Comparison of ENCODE assay signal across 9 mouse cellular contexts in genomic region chr5:33431173-33432005, GRCm38 (mm10). TPM values are rescaled to one million over a fixed set of nuclear protein-coding genes. Genes with fewer than 3 reads are reported as not detected.
A peak's percentile ranks its signal among the peaks of the same experiment; 100 is the strongest.
DNase-seq lines count a peak whose midpoint lies in the region; ATAC-seq lines count a peak whose summit lies in the region.
"Had no signal": no experiment of that assay in that cellular context is flagged by ENCODE, and none has a peak within 500 bp of the region (broad histone marks: within the 10 kb centered on the region; RNA-seq: fewer than 3 reads in every experiment).

No protein-coding gene starts in this region.

- ATAC-seq in kidney, embryonic 15.5 days (replicated peaks; ENCODE audit: low FRiP score), result no peak
- ATAC-seq in embryonic facial prominence, embryonic 12.5 days (ENCODE audit: insufficient number of reproducible peaks, insufficient read depth, low FRiP score, low TSS enrichment), result no peak
- ATAC-seq in intestine, embryonic 14.5 days (replicated peaks; ENCODE audit: low FRiP score, low TSS enrichment, low read depth), result no peak
- ATAC-seq in neural tube, embryonic 13.5 days (ENCODE audit: low read depth), result no peak
- ATAC-seq: Patski had no signal

- peaks cover 48% of the 10 kb centered on the region for H3K4me1 ChIP-seq in kidney, embryonic 15.5 days
- H3K4me1 ChIP-seq in embryonic facial prominence, embryonic 12.5 days, result peaks cover 29% of the 10 kb centered on the region
- H3K4me1 ChIP-seq in intestine, embryonic 14.5 days (replicated peaks; ENCODE audit: control insufficient read depth, insufficient read depth, low read length), result peaks cover 9% of the 10 kb centered on the region; the same call in 1 of the 2 replicates
- peaks cover 36% of the 10 kb centered on the region for H3K4me1 ChIP-seq in neural tube, embryonic 13.5 days (replicated peaks)

- no peak for DNase-seq in kidney, adult 8-10 months
- DNase-seq in intestine, embryonic 14.5 days (ENCODE audit: low spot score), result peak; percentile 67
- DNase-seq in c-Kit-positive CD71-positive TER-119-positive erythroid progenitor cells, embryonic 14.5 days (ENCODE audit: low spot score), result no peak
- no peak for DNase-seq in layer of hippocampus, adult 11-12 months (ENCODE audit: low spot score)
- no peak for DNase-seq in spleen, postnatal 36 days (ENCODE audit: low spot score in 2 of 2)

- H3K27ac ChIP-seq in kidney, embryonic 15.5 days, result no peak overlapping the region
- no peak overlapping the region for H3K27ac ChIP-seq in embryonic facial prominence, embryonic 12.5 days
- H3K27ac ChIP-seq in intestine, embryonic 14.5 days (ENCODE audit: low read depth), result no peak overlapping the region
- H3K27ac ChIP-seq in neural tube, embryonic 13.5 days (replicated peaks), result no peak overlapping the region; the same call in 1 of the 2 replicates

- H3K9ac ChIP-seq in kidney, embryonic 15.5 days, result no peak overlapping the region
- H3K9ac ChIP-seq in embryonic facial prominence, embryonic 12.5 days, result no peak overlapping the region
- no peak overlapping the region for H3K9ac ChIP-seq in intestine, embryonic 14.5 days (ENCODE audit: low read length)
- peak overlapping the region; percentile 38; the same call in 1 of the 2 replicates for H3K9ac ChIP-seq in neural tube, embryonic 13.5 days

- peak overlapping the region; percentile 50 for H3K4me2 ChIP-seq in kidney, embryonic 15.5 days
- H3K4me2 ChIP-seq in embryonic facial prominence, embryonic 12.5 days (replicated peaks), result peak overlapping the region; percentile 42
- peak overlapping the region; percentile 34 for H3K4me2 ChIP-seq in intestine, embryonic 14.5 days (ENCODE audit: low read length)
- peak overlapping the region; percentile 44 for H3K4me2 ChIP-seq in neural tube, embryonic 13.5 days

- H3K4me3 ChIP-seq in kidney, embryonic 15.5 days (replicated peaks), result peak overlapping the region; percentile 29
- H3K4me3 ChIP-seq in embryonic facial prominence, embryonic 12.5 days, result peak overlapping the region; percentile 20
- H3K4me3 ChIP-seq in intestine, embryonic 14.5 days (ENCODE audit: low read depth, low read length), result peak overlapping the region; percentile 15; the same call in 1 of the 2 replicates
- peak overlapping the region; percentile 26 for H3K4me3 ChIP-seq in neural tube, embryonic 13.5 days

- under 1% methylated on average over 77 of the region's 77 CpGs for WGBS in kidney, embryonic 15.5 days
- under 1% methylated on average over 69 of the region's 77 CpGs for WGBS in embryonic facial prominence, embryonic 12.5 days
- WGBS in intestine, embryonic 14.5 days, result under 1% methylated on average over 64 of the region's 77 CpGs
- WGBS in neural tube, embryonic 13.5 days, result under 1% methylated on average over 74 of the region's 77 CpGs

- H3K36me3 ChIP-seq in kidney, embryonic 15.5 days, result no peaks in the 10 kb centered on the region
- no peaks in the 10 kb centered on the region for H3K36me3 ChIP-seq in embryonic facial prominence, embryonic 12.5 days
- no peaks in the 10 kb centered on the region for H3K36me3 ChIP-seq in intestine, embryonic 14.5 days (ENCODE audit: control insufficient read depth, insufficient read depth, low read length)
- H3K36me3 ChIP-seq in neural tube, embryonic 13.5 days, result no peaks in the 10 kb centered on the region

- no peaks in the 10 kb centered on the region for H3K9me3 ChIP-seq in kidney, embryonic 15.5 days (replicated peaks)
- H3K9me3 ChIP-seq in embryonic facial prominence, embryonic 12.5 days, result 0 out of 2 replicates have a peak, but pooled peaks cover 3% of the 10 kb centered on the region
- no peaks in the 10 kb centered on the region for H3K9me3 ChIP-seq in intestine, embryonic 14.5 days (ENCODE audit: control insufficient read depth, low read length)
- H3K9me3 ChIP-seq in neural tube, embryonic 13.5 days, result no peaks in the 10 kb centered on the region

- peaks cover 100% of the 10 kb centered on the region for H3K27me3 ChIP-seq in kidney, embryonic 15.5 days
- peaks cover 100% of the 10 kb centered on the region for H3K27me3 ChIP-seq in embryonic facial prominence, embryonic 12.5 days
- peaks cover 98% of the 10 kb centered on the region for H3K27me3 ChIP-seq in intestine, embryonic 14.5 days (replicated peaks; ENCODE audit: control insufficient read depth, insufficient read depth, low read length)
- peaks cover 100% of the 10 kb centered on the region for H3K27me3 ChIP-seq in neural tube, embryonic 13.5 days

RNA-seq across cellular contexts. Expression of gene Nkx1-1, which starts 2.4 kb away (rescaled TPM):
- polyA plus RNA-seq in kidney, embryonic 15.5 days (2015; fragmentation: Nextera tagmentation; extraction: Ambion mirVana), result not detected in 2 replicates
- polyA plus RNA-seq in embryonic facial prominence, embryonic 12.5 days (2016; fragmentation: Nextera tagmentation; extraction: Ambion mirVana), result not detected in 2 replicates
- polyA plus RNA-seq in intestine, embryonic 14.5 days (2014; fragmentation: Nextera tagmentation; extraction: Ambion mirVana), result not detected in 2 replicates
- polyA plus RNA-seq in neural tube, embryonic 13.5 days (2015; fragmentation: Nextera tagmentation; extraction: Ambion mirVana), result 0.38 and 0.50 TPM in 2 replicates
- polyA plus RNA-seq: Patski had no signal

RNA-seq across cellular contexts. Expression of gene Uvssa, which starts 53.0 kb away (rescaled TPM):
- polyA plus RNA-seq in kidney, embryonic 15.5 days (2015; fragmentation: Nextera tagmentation; extraction: Ambion mirVana), result 8.5 and 9.4 TPM in 2 replicates
- polyA plus RNA-seq in embryonic facial prominence, embryonic 12.5 days (2016; fragmentation: Nextera tagmentation; extraction: Ambion mirVana), result 10.9 and 11.3 TPM in 2 replicates
- 8.3 and 10.7 TPM in 2 replicates for polyA plus RNA-seq in intestine, embryonic 14.5 days (2014; fragmentation: Nextera tagmentation; extraction: Ambion mirVana)
- 7.9 and 8.6 TPM in 2 replicates for polyA plus RNA-seq in neural tube, embryonic 13.5 days (2015; fragmentation: Nextera tagmentation; extraction: Ambion mirVana)
